Mouse (Mus musculus): ENCODE results near the gene Vip. TPM values are rescaled to one million over a fixed set of nuclear protein-coding genes. Genes with fewer than 3 reads are reported as not detected.

Gene Vip
- polyA plus RNA-seq (2017; shearing (Covaris generic)) = not detected

DNA sequence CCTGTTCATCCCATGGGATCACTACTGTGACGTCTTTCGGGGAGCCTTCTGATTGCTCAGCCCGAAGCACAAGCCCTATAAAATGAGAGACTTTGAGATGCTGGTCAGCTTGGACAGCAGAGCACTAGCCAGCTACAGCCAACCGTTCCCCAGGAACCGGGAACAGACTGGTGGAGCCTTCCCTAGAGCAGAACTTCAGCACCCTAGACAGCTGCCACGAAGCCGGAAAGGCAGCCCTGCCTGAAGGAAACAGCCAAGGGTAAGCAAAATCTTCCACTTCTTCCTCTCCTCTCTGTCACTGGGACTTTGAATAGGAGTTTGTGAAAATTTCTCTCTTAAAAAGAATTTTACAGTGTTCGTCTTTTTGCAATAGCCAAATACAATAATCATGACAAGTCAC, at the start of gene Vip:
Gene Vip, plus strand, starts transcription at position 107 of the 400 bp plus-strand sequence.
- no peak for ATAC-seq

DNA sequence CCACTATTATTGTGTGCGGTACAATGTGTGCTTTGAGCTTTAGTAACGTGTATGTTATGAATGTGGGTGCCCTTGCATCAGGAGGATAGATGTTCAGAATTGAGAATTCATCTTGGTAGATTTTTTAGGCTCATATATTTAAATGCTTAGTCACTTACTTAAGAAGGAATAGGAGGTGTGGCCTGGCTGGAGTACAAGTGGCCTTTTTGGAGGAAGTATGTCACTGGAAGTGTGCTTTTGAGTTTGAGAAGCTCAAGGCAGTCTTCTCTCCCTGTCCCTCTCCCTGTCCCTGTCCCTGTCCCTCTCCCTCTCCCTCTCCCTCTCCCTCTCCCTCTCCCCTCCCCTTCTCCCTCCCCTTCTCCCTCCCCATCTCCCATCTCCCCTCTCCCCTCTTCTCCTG, 48.0 kb upstream of the Vip start:
- ATAC-seq = no peak

DNA sequence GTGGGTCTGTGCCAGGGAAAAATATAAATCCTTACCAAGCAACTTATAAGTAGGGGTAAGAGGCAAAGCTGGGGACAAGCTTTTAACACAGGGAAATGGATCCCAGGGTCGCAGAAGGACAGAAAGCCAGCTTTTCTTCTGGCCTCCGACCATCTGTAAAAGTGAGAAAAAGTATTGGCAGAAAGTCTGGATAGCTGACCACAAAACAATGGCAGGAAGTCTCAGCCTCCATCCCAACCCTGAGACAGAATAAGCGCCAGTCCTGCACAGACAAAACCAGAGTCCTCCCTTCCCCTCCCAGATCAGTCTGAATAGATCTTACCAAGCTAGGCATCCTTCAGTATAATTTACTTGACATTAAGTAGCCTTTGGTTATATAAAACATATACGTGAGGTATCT, 47.0 kb upstream of the Vip start:
- ATAC-seq = no peak

DNA sequence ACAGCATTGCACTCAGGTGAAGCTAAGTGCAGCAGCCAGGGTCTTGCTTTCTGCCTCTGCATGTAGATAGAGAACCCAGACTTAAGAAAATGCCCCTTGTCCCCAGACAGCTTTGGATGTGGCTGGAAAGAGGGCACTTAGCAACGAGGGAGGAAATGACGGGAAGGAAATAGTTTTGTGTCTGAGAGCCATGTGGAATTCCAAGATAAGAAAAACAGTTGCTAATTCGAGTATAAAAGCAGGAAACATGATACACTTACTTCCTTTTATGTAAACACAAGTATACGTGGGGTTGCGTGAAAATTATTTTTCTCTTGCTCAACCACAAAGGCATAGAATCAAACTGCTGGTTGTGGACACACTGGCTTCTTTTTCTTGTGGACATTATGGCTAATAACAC, 45.6 kb upstream of the Vip start, which contains the start of gene Myct1:
Gene Myct1, plus strand, starts transcription at position 312 of the 400 bp plus-strand sequence.
- no peak for ATAC-seq

DNA sequence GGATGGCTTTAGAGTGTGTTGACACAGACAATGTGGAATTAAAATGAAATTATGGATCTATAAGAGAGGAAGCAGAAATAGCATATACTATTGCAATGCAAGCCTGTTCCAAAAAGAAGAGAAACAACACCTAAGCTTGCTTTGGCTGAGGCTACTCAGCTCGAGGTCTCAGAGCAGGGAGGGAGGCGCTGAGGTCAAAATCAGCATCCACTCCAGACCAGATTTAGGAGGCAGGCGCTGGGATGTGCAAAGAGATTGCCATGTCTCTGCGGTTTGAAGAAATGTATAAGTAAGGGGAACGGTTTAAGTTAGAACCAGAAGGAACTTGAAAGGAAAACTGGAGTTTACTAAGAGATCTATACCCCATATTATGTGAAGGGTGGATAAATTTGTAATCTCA, 44.6 kb upstream of the Vip start:
- ATAC-seq = no peak

DNA sequence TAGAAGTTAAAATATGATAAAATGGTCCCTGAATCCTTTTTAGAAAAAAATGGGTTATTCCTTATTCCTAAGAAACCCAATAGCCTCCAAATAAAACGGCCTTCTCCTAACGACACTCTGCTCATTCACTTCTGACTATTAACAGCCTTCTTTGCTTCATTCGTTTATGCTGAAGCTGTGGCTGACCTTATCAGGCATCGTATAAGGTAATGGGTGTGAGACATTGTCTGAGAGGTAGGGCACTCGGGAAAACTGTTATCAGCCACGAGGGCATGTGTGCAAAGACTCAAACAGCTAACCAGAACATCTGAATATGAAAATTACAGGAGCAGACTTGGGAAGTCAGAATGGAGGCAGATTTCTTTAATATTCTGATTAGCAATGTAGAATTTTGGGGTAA, 42.5 kb upstream of the Vip start:
- ATAC-seq = no peak

DNA sequence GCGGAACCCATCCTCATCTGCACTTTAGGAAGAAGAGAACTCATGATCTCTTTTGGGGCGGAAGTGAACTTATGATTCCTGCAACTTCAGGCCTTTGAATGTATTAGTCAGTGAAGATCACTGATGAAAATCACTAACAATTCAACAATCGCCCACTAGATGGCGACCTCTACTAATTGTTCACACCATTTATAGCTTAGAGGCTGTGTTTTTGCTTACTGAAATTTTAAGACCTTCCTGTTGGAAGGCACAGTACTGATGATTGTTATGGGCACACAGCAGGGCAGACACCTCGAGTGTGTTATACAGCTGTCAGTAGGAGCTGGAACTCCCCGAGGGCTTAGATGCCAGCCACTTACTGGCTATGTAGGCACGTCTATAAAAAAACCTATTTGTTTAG, 38.9 kb upstream of the Vip start:
- peak; percentile 72 for ATAC-seq

DNA sequence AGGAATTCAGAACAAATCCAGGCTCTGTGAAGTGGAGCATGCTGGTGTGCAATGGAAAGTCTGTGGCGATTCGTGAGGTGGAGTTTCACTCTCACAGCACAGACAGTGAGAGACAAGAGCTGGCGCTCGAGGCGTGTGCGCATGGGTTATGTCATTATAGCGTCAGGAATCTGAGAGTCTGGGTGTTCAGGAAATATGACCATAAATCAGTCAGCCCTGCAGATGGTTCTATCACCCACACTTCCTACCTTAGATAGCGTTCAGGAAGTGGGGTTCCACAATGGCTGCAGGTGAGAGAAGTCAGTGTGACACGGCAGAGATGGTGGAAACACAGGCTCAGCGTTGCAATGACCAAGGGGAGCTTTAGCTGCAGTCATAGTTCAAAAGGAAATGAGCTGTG, 35.5 kb upstream of the Vip start:
- no peak for ATAC-seq

DNA sequence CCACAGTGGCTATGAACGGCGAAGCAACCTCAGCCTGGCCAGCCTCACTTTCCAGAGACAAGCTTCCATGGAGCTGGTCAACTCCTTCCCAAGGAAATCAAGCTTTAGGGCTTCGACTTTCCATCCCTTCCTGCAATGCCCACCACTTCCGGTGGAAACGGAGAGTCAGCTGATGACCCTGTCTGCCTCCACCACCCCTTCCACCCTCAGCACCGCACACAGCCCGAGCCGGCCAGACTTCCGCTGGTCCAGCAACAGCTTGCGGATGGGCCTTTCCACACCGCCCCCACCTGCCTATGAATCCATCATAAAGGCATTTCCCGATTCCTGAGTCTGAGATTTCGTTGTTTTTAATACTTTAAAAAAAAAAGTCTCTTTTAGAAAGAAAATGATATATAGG, 34.6 kb upstream of the Vip start:
- no peak for ATAC-seq

DNA sequence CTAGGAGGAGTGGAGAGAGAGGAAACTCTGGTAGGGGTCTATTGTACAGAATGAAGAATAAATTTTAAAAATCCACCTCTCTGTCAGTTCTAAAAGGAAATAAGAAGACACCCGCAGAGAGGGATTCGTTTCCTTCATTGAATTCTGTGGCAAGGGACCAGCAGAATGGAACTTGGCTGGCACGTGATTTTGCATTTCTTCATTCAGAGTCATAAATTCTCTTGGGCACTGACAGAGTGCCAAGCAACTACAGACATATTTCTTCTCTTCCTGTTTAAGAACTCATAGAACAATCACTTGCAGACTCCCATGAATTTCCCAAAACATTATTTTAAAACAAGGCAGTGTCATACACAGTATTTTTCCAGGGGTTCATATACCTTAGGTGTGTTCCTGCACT, 30.1 kb upstream of the Vip start:
- ATAC-seq = no peak

DNA sequence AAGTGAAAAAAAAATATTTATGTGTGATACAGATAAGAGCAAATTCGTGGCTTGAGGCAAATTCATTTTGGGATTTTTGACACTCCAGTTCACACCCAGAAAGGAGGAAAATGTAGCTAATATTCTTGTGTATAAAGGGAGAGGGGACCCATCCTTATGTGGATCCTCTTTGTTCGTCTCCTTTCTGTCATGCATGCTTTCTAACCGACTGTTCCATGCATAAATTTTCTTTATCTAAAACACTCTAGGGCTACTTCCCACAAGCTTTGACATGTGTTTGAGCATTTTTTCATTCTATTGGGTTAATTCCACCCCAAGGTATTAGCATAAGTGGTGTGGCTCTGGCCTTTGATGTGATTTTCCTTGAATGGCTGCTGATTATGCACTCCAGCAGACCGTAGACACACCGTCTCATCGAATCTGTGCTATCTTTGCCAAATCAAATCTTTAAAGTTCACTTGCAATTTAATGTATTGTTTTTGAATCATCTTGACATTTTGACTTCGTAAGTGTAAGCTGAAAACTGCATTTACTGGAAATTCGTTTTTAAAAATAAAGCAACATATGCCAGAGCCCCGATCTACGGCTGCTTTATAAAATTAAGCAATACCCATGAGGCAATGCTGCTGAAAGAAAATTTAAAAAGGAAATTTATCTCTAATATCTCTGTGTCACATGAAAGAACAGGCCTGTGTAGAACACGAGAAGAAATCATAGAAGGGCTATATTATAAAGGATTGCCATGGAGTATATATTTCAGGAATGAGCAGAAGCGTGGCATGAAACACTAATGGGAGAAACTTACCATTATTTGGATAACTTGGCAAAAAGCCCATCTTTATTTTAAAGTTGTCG, 23.6 kb upstream of the Vip start:
- ATAC-seq = no peak

DNA sequence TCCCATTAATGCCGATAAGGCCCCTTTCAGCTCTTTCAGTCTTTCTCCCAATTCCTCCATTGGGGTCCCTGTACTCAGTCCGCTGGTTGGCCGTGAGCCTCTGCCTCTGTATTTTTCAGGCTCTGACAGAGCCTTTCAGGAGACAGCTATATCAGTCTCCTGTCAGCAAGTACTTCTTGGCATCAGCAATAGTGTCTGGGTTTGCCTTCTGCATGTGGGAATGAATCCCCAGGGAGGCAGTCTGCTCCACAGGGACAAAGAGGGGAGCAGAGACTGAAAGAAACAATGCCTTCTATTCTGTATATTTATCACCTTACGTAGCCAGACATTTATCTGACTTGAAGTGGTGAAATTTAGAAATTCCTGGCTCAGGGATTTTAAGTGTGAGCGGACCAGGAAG, 12.8 kb upstream of the Vip start:
- no peak for ATAC-seq

DNA sequence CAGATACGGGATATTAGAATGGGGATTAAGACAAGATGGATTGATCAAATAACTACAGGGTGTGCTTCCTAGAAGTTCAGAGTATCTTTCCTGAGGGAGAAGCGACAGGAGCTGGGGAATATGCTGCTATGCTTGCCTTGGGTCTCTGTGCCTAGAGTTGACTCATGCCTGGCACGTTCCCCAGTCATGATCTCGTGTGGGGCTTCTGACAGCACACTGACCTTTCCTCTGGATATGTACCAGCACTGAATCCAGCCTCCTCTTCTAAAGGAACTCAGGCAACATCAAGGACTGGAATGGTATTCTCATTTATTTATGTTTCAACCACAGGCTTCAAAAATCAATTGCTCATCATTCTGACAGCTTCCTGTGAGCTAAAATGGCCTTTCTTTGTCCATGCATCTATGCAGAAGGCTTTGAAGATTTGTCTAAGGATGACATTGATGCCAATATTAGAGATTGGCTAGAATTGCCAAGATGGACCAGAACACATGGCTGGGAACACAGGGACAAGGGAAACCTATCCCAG, 5.3 kb upstream of the Vip start:
- ATAC-seq = no peak

DNA sequence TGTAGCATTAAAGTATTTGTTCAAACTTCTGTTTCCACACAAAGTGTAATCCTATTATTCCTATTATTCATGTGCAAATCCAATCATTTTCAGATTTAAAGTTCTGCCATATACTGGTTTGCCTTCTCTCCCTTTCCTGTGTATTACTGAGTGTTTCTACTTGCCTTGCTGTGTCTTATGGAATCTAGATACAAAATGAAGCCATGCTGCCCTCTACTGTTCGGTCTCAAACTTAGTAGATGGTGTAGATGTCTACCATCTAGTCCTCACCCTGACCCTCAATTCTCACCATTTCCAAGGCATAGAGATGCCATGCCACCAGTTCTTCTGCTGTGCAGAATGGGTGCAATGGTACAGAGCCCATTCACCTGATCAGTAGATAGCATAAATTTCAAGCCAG, 4.7 kb upstream of the Vip start:
- no peak for ATAC-seq

DNA sequence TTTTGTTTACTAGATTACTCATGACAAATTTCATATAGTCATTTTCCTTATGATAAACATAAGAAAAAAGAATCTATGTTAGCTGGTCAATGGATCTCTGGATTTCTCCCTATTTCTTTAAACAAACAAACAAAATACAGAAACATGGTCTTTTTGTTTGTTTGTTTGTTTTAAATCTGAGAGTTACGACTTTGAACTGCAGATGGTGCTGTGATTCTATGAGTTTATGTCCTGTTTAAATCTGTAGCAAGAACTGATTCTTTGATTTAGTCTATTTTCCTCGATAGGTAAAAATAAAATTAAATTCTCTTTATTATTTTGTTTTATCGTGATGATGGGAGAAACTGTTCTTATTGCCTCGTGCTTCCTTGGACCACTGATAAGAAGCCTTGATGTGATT, 1.7 kb upstream of the Vip start:
- ATAC-seq = no peak

DNA sequence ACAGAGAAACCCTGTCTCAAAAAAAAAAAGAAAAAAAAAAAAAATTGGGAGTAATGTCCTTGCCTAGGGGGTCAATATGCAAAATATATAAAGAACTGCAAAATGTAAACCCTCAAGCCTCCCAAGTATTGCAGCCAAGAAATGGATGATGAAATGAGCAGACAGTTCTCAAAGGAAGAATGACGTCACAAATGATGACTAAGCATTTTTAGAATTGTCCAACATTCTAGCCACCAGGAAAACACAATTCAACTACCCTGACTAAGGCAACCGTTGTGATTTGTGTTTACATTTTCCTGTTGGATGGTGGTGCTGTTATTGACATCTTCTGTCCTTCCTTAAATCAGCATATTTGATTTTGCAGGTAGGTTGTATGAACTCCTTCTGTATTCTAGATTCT, 42.3 kb downstream of the Vip start:
- no peak for ATAC-seq

DNA sequence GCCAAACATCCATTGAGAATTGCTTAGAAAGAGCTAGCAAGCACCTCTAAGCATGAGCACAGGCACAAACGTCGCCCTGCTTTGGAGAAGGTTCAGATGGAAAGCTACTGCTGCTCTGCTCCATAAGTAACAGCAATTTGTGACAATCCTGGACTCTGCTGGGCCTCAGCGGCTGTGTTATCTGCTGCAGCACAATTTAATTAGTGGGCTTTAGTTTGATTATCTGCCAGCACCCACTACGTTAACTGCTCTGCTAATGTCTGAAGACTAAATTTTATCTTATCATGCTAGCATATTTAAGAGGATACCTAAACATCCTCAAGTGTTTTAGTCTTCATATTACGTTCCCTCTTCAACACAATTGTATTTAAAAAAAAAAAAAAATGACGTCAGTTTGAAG, 46.6 kb downstream of the Vip start:
- no peak for ATAC-seq

DNA sequence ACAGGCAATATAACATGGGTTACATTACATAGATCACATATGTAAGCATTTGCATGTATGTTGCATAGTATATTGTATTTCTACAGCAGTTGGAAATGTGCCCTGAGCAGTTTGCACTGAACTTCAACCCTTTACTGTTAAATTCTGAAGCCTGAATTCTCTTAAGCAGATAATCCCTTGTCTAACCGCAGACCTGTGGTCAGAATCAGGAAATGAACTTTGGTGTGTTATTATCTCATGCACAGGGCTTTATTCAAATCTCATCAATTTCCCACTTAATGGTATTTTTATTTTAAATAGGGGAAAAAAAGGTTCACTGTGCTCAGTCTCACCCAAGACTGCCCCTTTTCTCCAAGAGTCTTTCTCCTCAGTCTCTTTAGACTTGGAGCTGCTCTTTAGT, 55.3 kb downstream of the Vip start:
- ATAC-seq = no peak

Other genes starting within 250 kb of the Vip start
- gene Syne1, start 87.7 kb upstream of the Vip start, polyA plus RNA-seq (2017; shearing (Covaris generic)) = 10 to 100 TPM; 13.9 to 24.2 (median 15.3) TPM
- not detected for gene Myct1, start 45.4 kb upstream of the Vip start, polyA plus RNA-seq (2017; shearing (Covaris generic))
- 10 to 100 TPM; 13.7 to 95.2 (median 16.8) TPM for gene Fbxo5, start 166.4 kb downstream of the Vip start, polyA plus RNA-seq (2017; shearing (Covaris generic))
- gene Mtrf1l, start 184.7 kb downstream of the Vip start, polyA plus RNA-seq (2017; shearing (Covaris generic)) = 1 to 10 TPM; 3.6 to 9.8 (median 5.2) TPM

Data from inflammation-experienced regulatory T-cells, adult 6 months (primary cell).